Mouse (Mus musculus): ENCODE measurements around the gene Timp3. TPM values are rescaled to one million over a fixed set of nuclear protein-coding genes. Genes with fewer than 3 reads are reported as not detected.

The Timp3 gene
- total RNA-seq, 1 experiment = 28.8 TPM

DNA sequence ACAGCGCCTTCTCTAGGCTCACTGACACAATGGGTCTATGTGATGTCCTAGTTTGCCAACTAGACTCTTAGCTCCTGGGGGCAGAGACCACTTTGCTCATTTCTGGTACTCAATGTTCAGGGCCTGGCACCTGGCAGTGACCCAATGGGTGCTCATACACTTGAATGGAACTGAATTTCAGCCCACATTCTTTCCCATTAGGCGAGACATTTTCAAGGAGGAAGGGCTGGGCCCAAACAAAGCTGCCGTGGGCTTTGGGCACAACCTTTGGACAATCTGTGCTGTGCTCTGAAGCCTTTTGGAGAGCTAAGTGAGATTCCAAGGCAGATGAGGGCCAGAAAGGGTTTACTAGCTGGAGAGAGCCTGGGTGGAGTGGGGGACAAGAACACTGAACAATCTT lies 41.2 kb upstream of the Timp3 start:
- in situ Hi-C loops (cut with MboI; ENCODE audit: low sequenced_read_pairs in 2 of 2, unreplicated experiment in 2 of 2) = no loop called here
- Histone ChIP-seq H3K27ac (ENCODE audit: insufficient read depth, low read depth, low read length, poor library complexity, severe bottlenecking) (no peak overlapping the region), H3K9ac (ENCODE audit: insufficient read depth, low read depth, low read length, poor library complexity, severe bottlenecking) (no peak overlapping the region), H3K4me3 (ENCODE audit: insufficient read depth in 1 of 2, low read depth in 1 of 2, low read length in 2 of 2, poor library complexity in 1 of 2, severe bottlenecking in 1 of 2) (no peak overlapping the region), H3K9me3 (ENCODE audit: control insufficient read depth, insufficient read depth, low read depth, low read length) (no peaks in the 10 kb centered on the region), H3K36me3 (ENCODE audit: control insufficient read depth, insufficient read depth, low read length, poor library complexity, severe bottlenecking) (no peaks in the 10 kb centered on the region), H3K4me1 (ENCODE audit: control insufficient read depth in 2 of 2, insufficient read depth in 2 of 2, low read length in 2 of 2, poor library complexity in 1 of 2) (no peaks in the 10 kb centered on the region)
- no peak for TF ChIP-seq CHD2 (IDR thresholded peaks at IDR 0.05; ENCODE audit: low read depth, low read length)
- TF ChIP-seq ZNF384 (IDR thresholded peaks at IDR 0.05; ENCODE audit: low read depth, low read length) = no peak
- TF ChIP-seq HCFC1 (IDR thresholded peaks at IDR 0.05; ENCODE audit: borderline replicate concordance, insufficient read depth, low read length) = no peak
- TF ChIP-seq MAFK (IDR thresholded peaks at IDR 0.05; ENCODE audit: insufficient read depth, low read depth, low read length) = no peak
- TF ChIP-seq ZC3H11A (IDR thresholded peaks at IDR 0.05; ENCODE audit: borderline replicate concordance, low read depth, low read length) = no peak
- no peak for DNase-seq (ENCODE audit: low read depth, low spot score)

DNA sequence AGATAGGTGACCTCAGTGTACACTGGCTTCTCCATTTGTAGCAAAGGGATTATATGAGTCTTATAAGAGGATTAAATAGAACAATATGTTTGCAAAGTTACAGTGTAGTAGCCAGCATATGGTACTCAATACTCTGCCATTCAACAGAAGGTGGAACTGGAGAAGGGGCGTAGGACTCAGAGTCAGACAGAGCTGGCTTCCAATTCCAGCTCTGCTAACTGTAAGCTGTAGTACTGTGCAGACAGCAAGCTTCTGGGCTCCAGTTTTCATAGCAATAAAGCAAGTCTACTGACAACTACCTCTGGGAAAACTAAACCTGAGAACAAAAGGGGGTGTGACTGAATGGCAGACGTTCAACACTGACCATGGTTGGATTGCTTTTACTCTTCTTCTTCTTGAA lies 38.4 kb upstream of the Timp3 start:
- Histone ChIP-seq H3K9me3 (ENCODE audit: control insufficient read depth, insufficient read depth, low read depth, low read length) (no peaks in the 10 kb centered on the region), H3K4me3 (ENCODE audit: insufficient read depth in 1 of 2, low read depth in 1 of 2, low read length in 2 of 2, poor library complexity in 1 of 2, severe bottlenecking in 1 of 2) (no peak overlapping the region), H3K27ac (ENCODE audit: insufficient read depth, low read depth, low read length, poor library complexity, severe bottlenecking) (no peak overlapping the region), H3K4me1 (ENCODE audit: control insufficient read depth in 2 of 2, insufficient read depth in 2 of 2, low read length in 2 of 2, poor library complexity in 1 of 2) (no peaks in the 10 kb centered on the region), H3K9ac (ENCODE audit: insufficient read depth, low read depth, low read length, poor library complexity, severe bottlenecking) (no peak overlapping the region), H3K36me3 (ENCODE audit: control insufficient read depth, insufficient read depth, low read length, poor library complexity, severe bottlenecking) (no peaks in the 10 kb centered on the region)
- in situ Hi-C loops (cut with MboI; ENCODE audit: low sequenced_read_pairs in 2 of 2, unreplicated experiment in 2 of 2) = no loop called here
- DNase-seq (ENCODE audit: low read depth, low spot score) = no peak
- TF ChIP-seq MAFK (IDR thresholded peaks at IDR 0.05; ENCODE audit: insufficient read depth, low read depth, low read length) = no peak
- TF ChIP-seq ZNF384 (IDR thresholded peaks at IDR 0.05; ENCODE audit: low read depth, low read length) = no peak
- TF ChIP-seq HCFC1 (IDR thresholded peaks at IDR 0.05; ENCODE audit: borderline replicate concordance, insufficient read depth, low read length) = no peak
- TF ChIP-seq ZC3H11A (IDR thresholded peaks at IDR 0.05; ENCODE audit: borderline replicate concordance, low read depth, low read length) = no peak
- no peak for TF ChIP-seq CHD2 (IDR thresholded peaks at IDR 0.05; ENCODE audit: low read depth, low read length)

DNA sequence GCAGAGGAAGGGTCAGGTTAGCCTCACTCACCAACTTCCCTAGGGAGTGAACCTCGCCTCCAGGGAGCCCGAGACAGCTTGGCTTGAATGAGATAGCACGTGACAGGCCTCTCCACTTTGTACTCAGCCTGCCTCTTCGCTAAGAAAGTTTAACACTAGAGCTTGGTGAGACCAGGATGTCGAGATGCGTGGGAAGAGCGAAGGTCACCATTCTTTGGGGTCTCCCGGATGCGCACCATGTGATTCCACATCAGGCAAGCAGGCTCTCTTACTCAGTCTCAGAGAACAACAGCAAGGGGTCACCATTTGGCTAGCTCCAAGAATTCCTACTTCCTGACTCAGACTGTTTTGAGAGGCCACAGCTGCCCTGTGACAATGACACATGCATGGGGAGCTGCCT lies 35.6 kb upstream of the Timp3 start:
- H3K9me3 ChIP-seq (ENCODE audit: control insufficient read depth, insufficient read depth, low read depth, low read length) = no peaks in the 10 kb centered on the region
- TF ChIP-seq ZC3H11A (IDR thresholded peaks at IDR 0.05; ENCODE audit: borderline replicate concordance, low read depth, low read length) = no peak
- no peak for TF ChIP-seq CHD2 (IDR thresholded peaks at IDR 0.05; ENCODE audit: low read depth, low read length)
- no peak for TF ChIP-seq ZNF384 (IDR thresholded peaks at IDR 0.05; ENCODE audit: low read depth, low read length)
- TF ChIP-seq MAFK (IDR thresholded peaks at IDR 0.05; ENCODE audit: insufficient read depth, low read depth, low read length) = no peak
- no peak for TF ChIP-seq HCFC1 (IDR thresholded peaks at IDR 0.05; ENCODE audit: borderline replicate concordance, insufficient read depth, low read length)

DNA sequence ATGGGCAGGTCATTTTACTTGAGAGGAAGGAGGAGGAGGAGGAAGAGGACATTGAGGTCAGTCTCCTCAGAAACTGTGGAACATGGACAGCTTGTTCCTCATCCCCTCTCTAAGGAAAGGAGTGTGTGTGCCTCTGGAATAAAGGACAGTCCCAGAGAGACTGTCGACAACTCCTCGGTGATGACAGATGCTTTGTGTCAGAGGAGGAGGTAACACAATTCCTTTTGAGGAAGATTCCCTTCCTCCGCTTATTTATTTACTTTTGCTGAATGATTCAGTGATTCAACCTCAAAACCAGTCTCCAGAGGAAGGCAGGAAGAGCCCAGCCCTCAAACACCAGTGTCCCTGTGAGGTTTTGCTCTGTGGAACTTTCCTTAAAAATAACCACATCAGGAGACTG lies 29.9 kb upstream of the Timp3 start:
- no peaks in the 10 kb centered on the region for H3K9me3 ChIP-seq (ENCODE audit: control insufficient read depth, insufficient read depth, low read depth, low read length)
- H3K9ac ChIP-seq (ENCODE audit: insufficient read depth, low read depth, low read length, poor library complexity, severe bottlenecking) = no peak overlapping the region
- in situ Hi-C loops (cut with MboI; ENCODE audit: low sequenced_read_pairs in 2 of 2, unreplicated experiment in 2 of 2) = no loop called here
- no peak overlapping the region for H3K27ac ChIP-seq (ENCODE audit: insufficient read depth, low read depth, low read length, poor library complexity, severe bottlenecking)
- no peak for DNase-seq (ENCODE audit: low read depth, low spot score)
- no peaks in the 10 kb centered on the region for H3K36me3 ChIP-seq (ENCODE audit: control insufficient read depth, insufficient read depth, low read length, poor library complexity, severe bottlenecking)
- H3K4me3 ChIP-seq (ENCODE audit: insufficient read depth in 1 of 2, low read depth in 1 of 2, low read length in 2 of 2, poor library complexity in 1 of 2, severe bottlenecking in 1 of 2) = no peak overlapping the region
- H3K4me1 ChIP-seq (ENCODE audit: control insufficient read depth in 2 of 2, insufficient read depth in 2 of 2, low read length in 2 of 2, poor library complexity in 1 of 2) = no peaks in the 10 kb centered on the region
- no peak for TF ChIP-seq ZC3H11A (IDR thresholded peaks at IDR 0.05; ENCODE audit: borderline replicate concordance, low read depth, low read length)
- no peak for TF ChIP-seq HCFC1 (IDR thresholded peaks at IDR 0.05; ENCODE audit: borderline replicate concordance, insufficient read depth, low read length)
- no peak for TF ChIP-seq CHD2 (IDR thresholded peaks at IDR 0.05; ENCODE audit: low read depth, low read length)
- TF ChIP-seq MAFK (IDR thresholded peaks at IDR 0.05; ENCODE audit: insufficient read depth, low read depth, low read length) = no peak
- TF ChIP-seq ZNF384 (IDR thresholded peaks at IDR 0.05; ENCODE audit: low read depth, low read length) = no peak

More for the DNA sequence above, 35.6 kb upstream of the Timp3 start:
- Histone ChIP-seq H3K4me1 (ENCODE audit: control insufficient read depth in 2 of 2, insufficient read depth in 2 of 2, low read length in 2 of 2, poor library complexity in 1 of 2) (no peaks in the 10 kb centered on the region), H3K4me3 (ENCODE audit: insufficient read depth in 1 of 2, low read depth in 1 of 2, low read length in 2 of 2, poor library complexity in 1 of 2, severe bottlenecking in 1 of 2) (no peak overlapping the region), H3K27ac (ENCODE audit: insufficient read depth, low read depth, low read length, poor library complexity, severe bottlenecking) (no peak overlapping the region), H3K36me3 (ENCODE audit: control insufficient read depth, insufficient read depth, low read length, poor library complexity, severe bottlenecking) (no peaks in the 10 kb centered on the region), H3K9ac (ENCODE audit: insufficient read depth, low read depth, low read length, poor library complexity, severe bottlenecking) (no peak overlapping the region)
- no peak for DNase-seq (ENCODE audit: low read depth, low spot score)
- in situ Hi-C loops (cut with MboI; ENCODE audit: low sequenced_read_pairs in 2 of 2, unreplicated experiment in 2 of 2) = no loop called here

DNA sequence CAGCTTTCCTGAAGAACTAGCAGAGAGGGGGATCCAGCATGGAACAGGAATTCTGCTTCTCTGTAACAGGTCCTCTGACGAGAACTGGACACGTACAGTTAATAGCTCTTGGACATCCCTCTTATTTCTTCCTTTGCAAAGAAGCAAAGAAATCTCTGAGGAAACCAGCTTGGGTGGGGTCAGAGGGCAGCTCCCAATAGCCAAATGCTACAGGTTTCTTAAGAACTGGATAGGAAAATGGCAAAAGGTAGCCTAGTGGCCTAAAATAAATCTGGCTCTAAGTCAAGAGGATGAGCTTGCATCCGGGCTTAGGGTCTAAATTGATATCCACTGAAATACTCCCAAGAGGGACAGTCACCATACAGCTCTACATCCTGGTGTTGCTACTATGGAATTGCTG lies 27.3 kb upstream of the Timp3 start:
- Histone ChIP-seq H3K4me1 (ENCODE audit: control insufficient read depth in 2 of 2, insufficient read depth in 2 of 2, low read length in 2 of 2, poor library complexity in 1 of 2) (no peaks in the 10 kb centered on the region), H3K4me3 (ENCODE audit: insufficient read depth in 1 of 2, low read depth in 1 of 2, low read length in 2 of 2, poor library complexity in 1 of 2, severe bottlenecking in 1 of 2) (no peak overlapping the region), H3K36me3 (ENCODE audit: control insufficient read depth, insufficient read depth, low read length, poor library complexity, severe bottlenecking) (no peaks in the 10 kb centered on the region), H3K9me3 (ENCODE audit: control insufficient read depth, insufficient read depth, low read depth, low read length) (no peaks in the 10 kb centered on the region), H3K27ac (ENCODE audit: insufficient read depth, low read depth, low read length, poor library complexity, severe bottlenecking) (no peak overlapping the region), H3K9ac (ENCODE audit: insufficient read depth, low read depth, low read length, poor library complexity, severe bottlenecking) (no peak overlapping the region)
- TF ChIP-seq MAFK (IDR thresholded peaks at IDR 0.05; ENCODE audit: insufficient read depth, low read depth, low read length) (no peak), CHD2 (IDR thresholded peaks at IDR 0.05; ENCODE audit: low read depth, low read length) (no peak), ZNF384 (IDR thresholded peaks at IDR 0.05; ENCODE audit: low read depth, low read length) (no peak), HCFC1 (IDR thresholded peaks at IDR 0.05; ENCODE audit: borderline replicate concordance, insufficient read depth, low read length) (no peak), ZC3H11A (IDR thresholded peaks at IDR 0.05; ENCODE audit: borderline replicate concordance, low read depth, low read length) (no peak)
- no peak for DNase-seq (ENCODE audit: low read depth, low spot score)
- in situ Hi-C loops (cut with MboI; ENCODE audit: low sequenced_read_pairs in 2 of 2, unreplicated experiment in 2 of 2) = no loop called here
